Mouse (Mus musculus): Measurements from ENCODE around the gene Pfpl.

Pfpl gene

DNA sequence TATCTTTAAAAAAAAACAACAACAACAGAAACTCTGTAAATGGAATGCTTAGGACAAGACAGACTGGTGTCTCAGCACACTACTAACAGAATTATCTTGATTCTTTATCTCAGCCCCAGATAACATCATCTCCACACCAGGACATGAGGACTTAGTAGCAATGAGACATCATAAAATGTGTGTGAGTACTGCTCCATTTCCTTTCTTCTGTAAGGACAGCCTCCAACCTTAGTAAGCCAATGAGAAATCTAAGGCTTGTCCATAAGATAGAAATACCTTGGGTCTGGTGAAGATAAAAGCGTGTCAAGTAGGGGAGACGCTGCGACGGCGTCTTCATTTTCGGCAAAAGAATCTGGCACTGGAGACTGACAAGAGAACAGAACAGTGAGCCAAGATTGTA lies at the start of gene Pfpl:
Gene Pfpl, plus strand, starts transcription at position 301 of the 400 bp plus-strand sequence.
- DNase-seq, result no peak

DNA sequence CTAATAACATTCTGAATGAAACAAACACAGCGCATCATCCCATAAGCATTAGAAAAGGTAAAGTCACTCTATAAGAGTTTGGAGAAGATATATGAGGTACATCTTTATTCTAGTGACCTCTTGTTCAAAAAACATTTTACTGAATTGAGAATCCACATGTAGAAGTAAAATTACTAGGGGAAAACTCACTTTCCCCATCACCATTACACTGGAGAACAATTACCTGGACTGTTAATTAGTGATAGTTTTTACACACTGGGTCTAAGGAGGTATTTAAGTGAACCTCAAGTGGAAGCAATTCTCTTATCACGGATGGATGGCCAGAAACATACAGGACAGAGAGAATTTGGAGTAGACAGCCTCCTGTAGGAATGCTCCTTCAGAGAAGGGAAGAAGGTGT lies 40.7 kb upstream of the Pfpl start, which contains the start of gene Olfr1440:
Gene Olfr1440, plus strand, starts transcription at position 301 of the 400 bp plus-strand sequence.
- no peak for DNase-seq

DNA sequence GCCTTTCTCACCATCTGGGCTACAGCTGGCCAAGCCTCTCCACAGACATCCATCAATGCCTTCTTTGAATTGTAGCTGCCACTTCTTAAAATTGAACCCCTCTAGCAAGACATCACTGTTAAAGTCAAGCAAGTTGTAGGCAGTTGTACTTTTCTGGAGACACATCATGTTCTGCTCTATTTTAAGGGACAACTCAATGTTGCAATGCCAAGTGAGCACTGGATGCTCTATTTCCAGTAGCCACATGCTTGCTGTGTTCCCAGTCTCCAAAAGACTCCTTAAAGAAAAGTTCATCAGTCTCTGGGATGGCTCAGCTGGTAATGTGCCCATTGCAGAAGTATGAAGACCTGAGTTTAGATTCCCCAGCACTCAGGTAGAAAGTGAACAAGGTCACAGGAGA lies 14.0 kb upstream of the Pfpl start:
- no peak for DNase-seq

DNA sequence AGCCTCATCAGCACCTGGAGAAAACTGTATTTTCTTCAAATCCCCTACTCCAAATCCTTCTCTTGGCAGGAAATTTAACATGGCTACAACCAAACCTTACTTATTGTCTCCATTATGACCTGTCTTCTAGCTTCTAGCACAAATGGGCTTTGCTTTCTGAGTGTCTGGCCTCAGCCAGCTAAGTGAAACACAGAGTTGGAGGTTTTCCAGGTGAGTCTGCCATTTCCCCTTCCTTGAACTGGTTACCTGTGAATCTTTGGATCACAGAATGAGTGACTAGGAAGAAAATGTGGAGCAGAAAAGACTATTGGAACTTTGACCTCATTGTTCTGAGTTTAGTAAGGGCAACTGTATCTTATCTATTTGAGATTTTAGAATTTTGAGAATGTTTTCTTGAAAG lies 10.3 kb upstream of the Pfpl start, which contains the start of gene Olfr1441:
Gene Olfr1441, plus strand, starts transcription at position 73 of the 400 bp plus-strand sequence.
- no peak for DNase-seq

DNA sequence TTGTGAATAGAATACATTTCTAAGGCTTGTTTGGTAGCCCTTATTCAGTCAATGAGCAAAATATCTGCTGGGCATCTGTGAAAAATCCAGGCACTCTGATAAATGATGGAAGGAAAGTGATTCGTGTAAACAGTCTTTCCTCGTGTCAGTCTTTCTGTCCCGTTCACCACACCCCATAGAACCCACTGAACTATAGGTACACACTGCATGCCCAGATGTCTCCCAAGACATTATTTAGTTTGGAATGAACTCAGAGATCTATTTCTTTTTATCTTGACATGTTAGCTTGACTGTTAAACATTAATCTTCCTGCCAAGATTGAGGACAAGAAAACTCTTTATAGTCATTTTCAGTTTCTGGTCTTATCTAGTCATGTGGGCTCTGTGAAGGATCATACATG lies 9.4 kb upstream of the Pfpl start:
- DNase-seq, result no peak

DNA sequence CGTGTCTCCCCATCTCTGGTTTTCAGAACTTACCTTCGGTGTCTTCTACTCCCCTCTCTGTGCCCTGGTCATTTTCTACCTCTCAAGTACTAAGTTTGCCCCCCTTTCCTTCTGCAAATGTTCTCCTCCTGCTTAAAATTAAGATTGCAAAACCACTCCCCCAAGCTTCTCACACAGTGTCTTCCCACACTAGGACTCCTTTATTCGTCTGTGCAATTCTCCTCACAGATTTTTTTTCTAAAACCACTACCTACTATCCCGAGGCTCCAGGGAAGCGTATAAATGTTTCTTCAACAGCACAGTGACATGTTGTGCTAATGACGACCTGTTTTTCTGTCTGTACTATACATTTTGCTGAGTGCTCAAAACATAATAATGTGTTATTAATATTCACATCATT lies 7.2 kb upstream of the Pfpl start:
- no peak for DNase-seq

DNA sequence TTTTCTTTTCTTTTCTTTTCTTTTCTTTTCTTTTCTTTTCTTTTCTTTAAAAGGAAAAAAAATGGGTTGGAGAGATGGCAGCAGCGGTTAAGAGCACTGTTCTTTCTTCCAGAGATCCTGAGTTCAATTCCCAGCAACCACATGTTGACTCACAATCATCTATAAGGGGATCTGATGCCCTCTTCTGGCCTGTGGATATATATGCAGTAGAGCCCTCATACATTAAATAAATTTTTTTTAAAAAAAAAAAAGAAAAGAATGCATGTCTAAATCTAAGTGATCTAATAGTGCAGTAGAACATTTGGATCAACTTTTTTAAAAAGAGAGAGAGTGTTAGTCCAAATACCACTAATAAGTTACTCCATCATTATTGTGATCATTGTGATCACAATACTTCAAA lies 6.0 kb upstream of the Pfpl start:
- DNase-seq, result no peak

DNA sequence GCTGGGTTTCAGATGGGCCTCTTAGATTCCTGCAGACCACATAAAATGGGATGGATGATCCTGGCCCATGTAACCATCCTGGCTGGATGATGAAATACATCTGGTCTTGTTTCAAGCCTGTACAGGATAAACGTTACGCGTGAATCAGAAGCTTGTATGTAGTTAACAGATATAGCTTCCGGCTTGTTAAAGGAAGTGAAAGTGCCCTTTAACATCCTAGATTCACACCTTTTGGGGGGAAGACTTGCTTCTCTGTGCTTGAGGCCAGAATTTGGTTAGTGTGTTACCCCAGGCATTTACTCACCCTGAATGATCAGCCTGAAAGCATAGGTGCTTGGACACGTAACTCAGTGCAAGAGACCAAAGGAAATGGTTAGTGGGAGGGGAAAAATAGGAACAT lies 604 bp upstream of the Pfpl start:
- no peak for DNase-seq

DNA sequence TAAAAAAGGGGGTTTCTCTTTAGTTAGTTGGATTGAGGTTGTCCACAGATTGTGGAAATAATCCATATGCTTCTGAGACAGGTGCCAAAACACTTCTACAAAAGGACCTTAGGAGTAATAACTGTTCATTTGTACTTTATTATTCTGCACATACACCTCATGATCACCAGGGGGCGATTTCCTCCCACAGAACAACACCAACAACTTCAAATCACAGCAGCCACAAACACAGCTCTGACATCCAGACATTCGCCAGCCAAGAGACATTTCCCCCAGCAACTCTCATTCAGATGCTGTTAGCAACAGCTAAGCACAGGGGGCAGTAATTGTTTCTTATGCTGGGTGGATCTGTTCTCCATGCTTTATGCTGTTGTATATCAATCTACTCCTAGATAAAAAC lies 5.3 kb downstream of the Pfpl start:
- no peak for DNase-seq

DNA sequence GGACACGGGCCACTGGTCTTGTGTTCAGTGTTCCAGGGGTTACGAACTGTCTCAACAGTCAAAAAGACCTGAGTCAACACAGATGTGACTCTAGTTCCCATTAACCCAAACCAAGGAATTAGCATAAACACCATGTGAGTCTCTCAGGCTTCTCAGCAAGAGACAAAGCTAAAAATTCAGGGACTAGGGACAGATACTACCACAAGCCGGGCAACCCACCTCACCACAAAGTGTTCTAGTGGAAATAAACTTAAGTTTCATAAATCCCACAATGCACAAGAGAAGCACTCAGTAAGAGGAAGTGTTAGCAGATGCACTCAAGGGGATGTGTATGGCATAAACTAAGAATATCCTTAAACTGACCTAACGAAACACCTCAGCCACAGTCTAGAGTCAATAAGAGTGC lies 7.3 kb downstream of the Pfpl start:
- DNase-seq, result no peak

DNA sequence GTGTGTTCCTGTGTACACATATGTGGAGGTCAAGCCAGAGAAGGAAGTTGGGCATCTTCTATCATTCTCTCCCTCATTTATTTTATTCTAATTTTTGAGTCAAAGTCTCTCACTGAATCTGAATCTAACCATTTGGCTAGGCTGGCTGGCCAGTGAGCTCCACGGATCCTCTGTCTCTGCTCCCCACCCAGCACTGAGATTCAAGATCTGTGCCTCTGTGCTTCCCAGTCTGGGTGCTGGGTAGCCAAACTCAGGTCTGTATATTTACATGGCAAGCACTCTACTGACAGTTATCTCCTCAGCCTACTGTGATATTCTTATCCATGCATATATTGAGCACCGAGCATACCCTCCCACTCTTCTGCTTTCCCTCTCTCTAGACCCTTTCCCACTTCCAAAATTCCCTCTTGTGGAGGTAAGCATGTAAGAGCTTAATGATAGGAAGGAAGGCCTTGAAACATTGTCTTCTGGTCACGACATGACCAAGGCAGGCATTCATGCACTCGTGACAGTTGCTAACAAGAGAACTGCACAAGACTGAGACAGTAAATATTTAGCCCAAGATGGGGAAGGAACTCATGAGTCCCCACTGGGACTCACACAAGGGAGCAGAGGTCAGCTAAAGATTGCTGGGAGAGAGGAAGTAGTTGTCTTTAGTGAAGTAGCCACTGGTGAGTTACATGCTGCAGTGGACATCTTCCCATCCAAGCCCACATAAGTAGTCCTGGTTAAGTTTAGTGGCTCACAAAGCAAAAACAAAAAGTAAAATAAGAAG lies 8.2 kb downstream of the Pfpl start:
- DNase-seq, result no peak

DNA sequence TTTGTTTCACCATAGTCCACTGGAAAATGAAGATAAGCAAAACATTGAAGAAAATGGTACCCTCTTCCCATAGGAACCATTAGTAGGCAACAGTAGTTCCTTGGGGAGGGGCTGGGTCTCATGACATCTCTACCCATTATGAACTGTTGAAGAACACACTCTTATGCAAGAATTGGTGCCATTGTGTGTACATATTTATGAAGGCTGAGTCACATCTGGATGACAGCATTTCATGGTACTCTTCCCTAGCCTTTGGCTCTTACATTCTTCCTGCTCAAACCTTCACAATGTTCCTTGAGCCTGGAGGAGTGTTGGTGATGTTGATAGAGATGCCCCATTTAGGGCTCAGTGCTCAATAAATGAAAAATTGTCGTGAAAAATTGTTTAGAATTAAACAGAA lies 11.9 kb downstream of the Pfpl start:
- no peak for DNase-seq

DNA sequence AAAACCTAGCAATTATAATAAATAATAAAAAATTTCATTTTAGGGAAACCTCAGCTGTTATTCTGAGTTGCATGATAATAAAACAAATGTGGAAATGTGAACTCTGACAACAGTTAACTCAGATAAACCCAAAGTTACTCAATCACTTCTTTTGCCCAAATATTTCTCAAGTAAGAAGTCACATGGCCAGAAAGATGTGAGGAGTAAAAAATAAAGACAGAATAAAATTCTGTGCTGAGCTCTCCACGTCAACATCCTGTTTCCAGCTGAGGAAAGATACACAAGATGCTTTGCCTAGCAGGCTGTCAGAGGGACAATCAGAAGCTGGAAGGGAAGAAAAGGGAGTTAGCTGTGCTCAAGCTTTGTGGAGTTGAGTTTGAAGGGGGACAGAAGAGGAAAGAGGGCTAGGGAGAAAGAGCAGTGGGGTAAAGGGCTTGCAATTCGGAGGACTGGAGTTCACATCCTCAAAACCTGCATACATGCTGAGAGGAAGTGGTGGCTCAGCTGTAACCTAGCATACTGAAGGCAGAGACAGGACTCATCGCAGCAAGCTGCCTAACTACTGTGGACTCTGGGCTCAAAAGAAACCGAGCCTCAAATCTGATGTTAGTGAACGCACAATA lies 12.5 kb downstream of the Pfpl start:
- DNase-seq, result no peak

DNA sequence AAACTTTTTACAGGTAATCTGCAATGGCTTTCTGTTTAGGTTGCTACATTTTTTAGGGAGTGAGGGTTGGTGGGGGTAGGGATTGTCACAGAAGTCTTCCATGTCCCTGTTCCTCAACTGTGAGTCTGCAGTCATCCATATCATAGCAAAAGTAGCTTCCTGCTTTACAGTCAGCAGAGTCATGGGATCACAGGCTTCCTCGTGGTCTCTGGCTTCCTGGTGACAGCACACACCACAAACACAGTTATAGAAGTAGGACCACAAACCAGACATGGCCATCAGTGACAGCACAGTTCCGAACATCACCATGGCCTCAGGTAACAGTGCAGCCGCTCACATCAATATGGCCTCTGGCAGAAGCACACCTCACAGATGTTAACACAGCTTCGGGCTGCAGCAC lies 14.9 kb downstream of the Pfpl start:
- no peak for DNase-seq

DNA sequence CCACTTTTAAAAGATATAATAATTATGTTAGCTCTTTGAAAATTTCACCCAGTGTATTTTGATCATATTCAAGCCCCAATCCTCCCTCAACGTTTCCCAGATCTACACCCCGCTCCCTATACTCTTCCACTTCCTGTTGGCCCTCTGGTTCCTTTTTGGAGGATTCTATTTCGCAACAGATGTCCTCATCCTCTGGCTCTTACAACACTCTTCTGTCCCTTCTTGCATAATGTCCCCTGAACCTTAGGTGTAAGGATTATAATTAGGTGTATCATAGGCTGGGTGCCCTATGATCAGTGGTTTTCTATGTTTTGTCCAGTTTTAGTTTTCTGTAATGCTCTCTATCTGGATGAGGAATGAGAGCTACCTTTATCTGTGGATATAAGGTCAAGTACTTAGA lies 17.3 kb downstream of the Pfpl start:
- no peak for DNase-seq

DNA sequence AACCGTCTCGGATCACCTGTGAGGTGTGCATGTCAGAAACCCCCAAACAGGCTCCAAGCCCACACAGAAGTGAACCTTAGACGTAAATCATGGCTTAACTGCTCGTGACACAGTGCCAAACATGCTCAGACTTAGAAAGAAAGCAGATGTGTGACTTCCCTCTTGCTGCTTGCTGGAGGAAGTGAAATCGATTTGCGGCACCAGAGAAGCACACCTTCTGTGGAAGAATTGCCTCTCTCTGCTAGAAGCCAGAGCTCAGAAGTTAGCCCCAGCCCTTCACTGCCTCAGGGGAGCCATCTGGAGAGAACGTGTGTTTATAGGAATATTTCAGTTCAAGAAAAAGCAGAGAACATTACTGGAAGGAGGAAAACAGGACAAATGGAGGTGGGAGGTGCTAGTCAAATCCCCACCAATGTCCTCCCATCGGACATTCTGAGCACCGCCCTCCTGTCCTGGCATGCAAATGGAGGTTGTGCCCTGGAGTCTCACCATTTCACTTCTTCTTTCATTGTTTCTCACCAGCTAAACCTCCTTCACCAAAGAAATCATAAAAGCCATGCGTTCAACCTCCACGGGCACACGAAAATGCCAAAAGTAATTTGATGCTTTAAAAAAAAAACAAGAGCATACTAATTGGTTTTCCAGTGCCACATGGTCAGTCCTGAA lies 29.8 kb downstream of the Pfpl start:
- no peak for DNase-seq

DNA sequence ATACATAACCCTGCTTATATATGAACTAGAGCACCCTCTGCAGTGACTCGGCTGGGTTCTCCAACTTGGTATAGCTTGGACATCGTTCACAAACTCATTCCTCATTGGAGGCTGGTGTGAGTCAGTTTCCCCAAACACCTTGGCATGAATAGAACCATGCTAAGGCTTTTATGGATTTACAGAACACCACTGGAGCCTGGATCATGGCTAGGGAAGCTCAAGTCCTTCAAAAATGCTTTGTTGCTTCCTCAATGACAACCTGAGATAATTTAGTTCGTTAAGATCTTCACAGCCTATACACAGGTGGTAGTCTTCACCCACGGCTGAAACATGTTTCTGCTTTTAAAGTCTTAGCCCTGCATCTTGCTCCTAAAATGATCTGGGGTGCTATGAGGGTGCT lies 31.8 kb downstream of the Pfpl start:
- DNase-seq, result no peak

DNA sequence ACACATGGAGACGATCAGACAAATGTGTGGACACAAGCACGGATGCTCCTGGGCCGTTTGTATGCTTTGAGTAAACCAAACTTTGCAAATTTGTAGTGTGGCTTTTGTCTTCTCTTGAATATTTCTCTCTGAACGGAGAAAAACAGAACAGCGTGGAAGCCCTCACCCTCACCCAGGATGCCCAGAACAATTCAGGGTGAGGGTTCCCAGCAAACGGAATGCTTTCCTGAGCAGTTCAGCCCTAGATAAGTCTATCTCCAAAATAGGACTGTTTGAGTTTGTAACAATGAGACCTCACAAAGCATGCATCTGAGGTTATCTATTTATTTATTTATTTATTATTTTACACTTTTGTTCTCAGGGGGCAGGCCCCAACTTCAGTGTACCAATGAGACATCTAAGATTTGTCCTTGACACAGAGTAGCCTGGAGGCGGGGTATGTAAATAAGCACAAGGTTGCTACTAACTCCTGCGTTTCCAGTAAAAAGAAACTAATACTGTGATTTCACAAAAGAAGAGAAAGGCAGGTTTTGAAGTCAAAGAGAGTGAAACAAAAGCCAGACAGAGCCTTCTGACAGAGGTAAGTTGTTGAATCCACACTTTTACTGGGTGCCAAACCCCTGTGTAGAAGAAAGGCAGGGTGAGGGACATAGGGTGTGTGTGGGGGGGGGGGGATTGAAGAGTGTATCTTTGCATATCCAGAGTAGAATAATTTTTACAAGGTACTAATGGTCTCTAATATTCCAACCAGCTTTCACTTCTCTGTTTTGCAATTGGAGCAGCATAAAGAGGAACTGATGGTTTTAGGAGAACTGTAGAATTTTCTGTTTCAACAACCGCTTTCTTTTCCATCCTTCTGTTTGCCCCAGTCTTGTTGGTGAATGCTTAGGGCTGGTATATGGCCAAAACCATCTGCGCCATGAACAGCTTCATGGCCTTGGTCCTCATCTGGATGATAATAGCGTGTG lies 32.9 kb downstream of the Pfpl start, which contains the start of gene Mpeg1:
Gene Mpeg1, plus strand, starts transcription at position 498 of the 968 bp plus-strand sequence.
- DNase-seq, result no peak

DNA sequence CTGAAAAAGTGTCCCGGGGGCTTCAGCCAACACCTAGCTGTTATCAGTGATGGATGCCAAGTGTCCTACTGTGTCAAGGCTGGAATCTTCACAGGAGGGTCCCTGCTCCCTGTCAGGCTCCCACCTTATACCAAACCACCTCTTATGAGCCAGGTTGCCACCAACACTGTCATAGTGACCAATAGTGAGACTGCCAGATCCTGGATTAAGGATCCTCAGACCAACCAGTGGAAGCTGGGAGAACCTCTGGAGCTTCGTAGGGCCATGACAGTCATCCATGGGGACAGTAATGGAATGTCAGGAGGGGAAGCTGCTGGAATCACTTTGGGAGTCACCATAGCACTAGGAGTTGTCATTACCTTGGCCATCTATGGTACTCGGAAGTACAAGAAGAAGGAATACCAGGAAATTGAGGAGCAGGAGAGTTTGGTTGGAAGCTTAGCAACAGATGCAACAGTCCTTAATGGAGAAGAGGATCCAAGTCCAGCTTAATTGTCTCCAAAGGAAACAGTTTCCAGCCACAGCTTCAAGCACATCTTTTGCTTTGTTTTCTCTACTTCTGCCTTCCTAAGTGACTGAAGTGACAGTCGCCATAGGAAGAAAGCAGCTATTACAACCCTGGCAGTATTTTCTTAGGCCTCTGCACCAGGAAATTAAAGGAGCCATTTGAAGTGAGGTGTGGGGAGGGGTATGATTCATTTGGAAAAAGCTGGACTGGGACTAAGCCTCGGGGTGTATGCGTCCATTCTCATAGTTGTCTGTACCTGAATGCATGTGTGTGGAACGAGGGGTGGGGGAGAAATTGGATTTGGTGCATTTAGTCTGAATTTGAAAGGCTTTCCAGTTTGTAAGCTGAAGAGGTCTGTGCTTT lies 35.4 kb downstream of the Pfpl start:
- DNase-seq, result no peak

DNA sequence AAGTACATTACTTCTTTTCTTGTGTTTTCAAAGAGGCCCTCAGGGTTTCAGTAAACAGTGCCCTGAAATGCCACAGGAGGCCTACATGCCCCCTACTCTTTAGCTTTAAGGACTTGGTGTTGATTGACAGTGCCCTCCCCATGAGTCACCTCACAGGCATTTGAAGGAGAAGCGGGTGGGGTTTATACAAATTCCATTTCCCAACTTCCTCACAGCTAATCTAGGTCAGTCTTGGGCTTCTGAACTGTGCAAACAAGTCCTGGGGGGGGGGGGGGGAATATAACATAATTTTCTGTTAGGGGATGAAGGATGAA lies 36.0 kb downstream of the Pfpl start:
- no peak for DNase-seq

DNA sequence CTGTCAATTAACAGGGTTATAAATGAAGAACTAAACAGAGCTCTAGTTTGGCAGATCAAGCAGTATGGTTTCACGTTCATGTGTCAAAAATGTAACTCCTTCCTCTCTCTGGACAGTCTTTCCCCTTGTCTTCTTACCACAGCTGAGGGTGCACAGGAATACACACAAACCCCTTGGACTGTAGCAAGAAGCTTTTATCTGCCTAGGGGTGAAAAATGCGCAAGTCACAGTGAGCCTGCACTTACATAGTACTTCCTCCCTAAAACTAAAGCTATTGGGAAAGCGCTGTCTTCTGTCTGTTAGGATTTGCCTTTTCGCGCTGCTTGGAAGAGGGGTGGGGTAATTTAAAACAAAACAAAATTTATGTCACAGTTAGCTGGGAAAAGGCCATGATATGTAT lies 36.4 kb downstream of the Pfpl start:
- DNase-seq, result no peak

DNA sequence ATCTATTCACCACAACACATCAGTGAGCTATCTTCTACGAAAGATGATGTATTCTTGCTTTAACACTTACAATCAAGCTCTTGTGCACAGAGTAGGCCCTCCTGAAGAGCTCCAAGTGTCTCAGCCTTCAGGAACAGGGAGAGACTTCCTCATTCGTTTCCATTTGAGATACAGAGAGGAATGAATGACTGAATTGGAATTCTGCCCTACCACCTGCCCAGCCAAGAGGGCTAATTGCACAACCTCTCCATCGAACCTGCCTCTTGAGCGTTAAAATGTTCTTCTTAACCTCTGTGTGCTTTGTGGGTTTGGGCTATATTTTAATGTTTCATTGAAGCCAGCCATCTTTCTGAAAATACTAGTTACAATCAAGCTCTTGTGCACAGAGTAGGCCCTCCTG lies 37.0 kb downstream of the Pfpl start:
- DNase-seq, result no peak
